18 mouse cellular contexts compared by ENCODE assay signal in genomic region chr13:45603636-45604035, GRCm38 (mm10).
"Had no signal": no experiment of that assay in that cellular context is flagged by ENCODE, and none has a peak within 500 bp of the region (broad histone marks: within the 10 kb centered on the region; RNA-seq: fewer than 3 reads in every experiment).

No protein-coding gene starts in this region.

- H3K9me3 ChIP-seq: midbrain, embryonic 12.5 days; neural tube, embryonic 13.5 days; neural tube, embryonic 15.5 days had no signal

- H3K27ac ChIP-seq: midbrain, embryonic 10.5 days; midbrain, embryonic 12.5 days; neural tube, embryonic 13.5 days; neural tube, embryonic 15.5 days had no signal

- H3K9ac ChIP-seq: lung, embryonic 14.5 days; midbrain, embryonic 12.5 days; neural tube, embryonic 13.5 days; neural tube, embryonic 15.5 days had no signal

- H3K36me3 ChIP-seq: midbrain, embryonic 10.5 days; midbrain, embryonic 12.5 days; neural tube, embryonic 13.5 days; neural tube, embryonic 15.5 days had no signal

- ATAC-seq: midbrain, embryonic 16.5 days had no signal

- H3K4me3 ChIP-seq: midbrain, embryonic 10.5 days; midbrain, embryonic 12.5 days; myocyte; neural tube, embryonic 13.5 days; neural tube, embryonic 15.5 days had no signal

- H3K27me3 ChIP-seq: midbrain, embryonic 12.5 days; neural tube, embryonic 13.5 days; neural tube, embryonic 15.5 days had no signal

- DNase-seq: lung, embryonic 14.5 days; lung, postnatal 10 days; lung, postnatal 4 days; midbrain, embryonic 14.5 days; retina, postnatal 1 day; right cerebral cortex, adult 18-20 months; right cerebral cortex, postnatal 25 days; right cerebral cortex, postnatal 4 days; spleen, adult 18-20 months; thymus, adult 18-20 months; thymus, postnatal 14 days; thymus, postnatal 36 days had no signal

- H3K4me2 ChIP-seq: lung, embryonic 14.5 days; midbrain, embryonic 12.5 days; neural tube, embryonic 13.5 days; neural tube, embryonic 15.5 days had no signal
